Mouse (Mus musculus) heart, adult 2 months (tissue): Measurements from ENCODE around the gene Pus7.

ENCODE experiments used
- CTCF ChIP-seq: fragments of 200-600 bp; IDR thresholded peaks from 2 replicates; pipeline ENCODE4 v1.8.1; 2022; ENCODE audit warnings: antibody characterized with exemption, mild to moderate bottlenecking, moderate library complexity
- EP300 ChIP-seq: fragments of 200-500 bp; IDR thresholded peaks from 2 replicates; pipeline ENCODE4 v1.6.1; 2011; ENCODE audit warnings: low read depth, low read length, control low read depth; ENCODE audit not compliant: insufficient read depth
- POLR2A ChIP-seq: fragments of 200-500 bp; IDR thresholded peaks from 2 replicates; pipeline ENCODE4 v1.6.1; 2011; ENCODE audit warnings: mild to moderate bottlenecking, low read depth, low read length, control low read depth; ENCODE audit not compliant: insufficient read depth

GRCm38 (mm10) chr5:23762531-23762930 lies 21.0 kb downstream of the Pus7 start:
- no peak for TF ChIP-seq CTCF
- no peak for TF ChIP-seq POLR2A
- no peak for TF ChIP-seq EP300
